Mouse (Mus musculus) liver, embryonic 14 days (tissue): ENCODE results near the gene Glrx5. TPM values are rescaled to one million over a fixed set of nuclear protein-coding genes. Genes with fewer than 3 reads are reported as not detected.

Experiments used
- polyA plus RNA-seq: library from polyadenylated mRNA; depleted of rRNA; stranded (reverse); fragments of >200 nt; gene quantifications from 2 replicates; pipeline ENCODE4 v1.2.3, GENCODE M21; 2012; rRNA removed

Gene Glrx5
- polyA plus RNA-seq, result 197 and 254 TPM in 2 replicates

GRCm38 (mm10) chr12:105032147-105032831 is at the start of gene Glrx5:
Glrx5 (plus strand) TSS chr12:105032688.

GRCm38 (mm10) chr12:105009370-105010212 is 22.9 kb upstream of the Glrx5 start, which contains the start of gene Syne3:
Syne3 (minus strand) TSS chr12:105009809.

Other genes starting within 250 kb of the Glrx5 start
- 0.28 and 0.32 TPM in 2 replicates for gene Clmn, start 167.6 kb upstream of the Glrx5 start, polyA plus RNA-seq
- gene Syne3, start 22.9 kb upstream of the Glrx5 start, polyA plus RNA-seq, result 2.0 and 2.1 TPM in 2 replicates
- gene Tcl1b2, start 113.3 kb downstream of the Glrx5 start, polyA plus RNA-seq, result 0.03 TPM in 1 of 2 replicates, not detected in the other
- gene Tcl1b1, start 127.0 kb downstream of the Glrx5 start, polyA plus RNA-seq, result not detected in 2 replicates
- gene Tcl1b5, start 143.7 kb downstream of the Glrx5 start, polyA plus RNA-seq, result not detected in 2 replicates
- gene Tcl1b3, start 158.4 kb downstream of the Glrx5 start, polyA plus RNA-seq, result not detected in 2 replicates
- gene Tcl1b4, start 169.3 kb downstream of the Glrx5 start, polyA plus RNA-seq, result not detected in 2 replicates
- gene Tcl1, start 190.1 kb downstream of the Glrx5 start, polyA plus RNA-seq, result not detected in 2 replicates